Mouse (Mus musculus): ENCODE data around the gene Ncoa1.
"Not testable (repeated sequence)": the region's sequence is repeated elsewhere in the genome, so short reads cannot be mapped to it uniquely, and the experiment has no call there.

Ncoa1 gene

DNA sequence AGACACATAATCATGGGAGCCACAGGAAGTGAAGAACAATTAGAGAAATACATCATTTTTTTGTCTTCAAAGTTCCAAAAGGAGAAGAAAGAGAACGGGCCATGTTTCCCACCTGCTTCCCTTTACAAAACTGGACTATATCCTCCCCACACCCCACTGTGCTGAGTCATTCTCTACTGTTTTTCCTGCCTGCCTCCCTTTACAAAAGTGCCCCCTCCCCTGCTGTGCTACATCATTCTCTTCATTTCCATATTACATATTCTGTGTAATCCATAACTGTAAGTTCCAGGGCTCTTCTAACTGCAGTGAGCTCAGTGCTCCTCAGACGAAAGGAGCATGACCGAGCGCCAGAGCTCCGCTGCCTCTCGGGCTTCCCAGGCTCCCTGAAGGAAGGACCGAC is 80.8 kb downstream of the Ncoa1 start:
- DNase-seq (ENCODE audit: low read depth): no peak

DNA sequence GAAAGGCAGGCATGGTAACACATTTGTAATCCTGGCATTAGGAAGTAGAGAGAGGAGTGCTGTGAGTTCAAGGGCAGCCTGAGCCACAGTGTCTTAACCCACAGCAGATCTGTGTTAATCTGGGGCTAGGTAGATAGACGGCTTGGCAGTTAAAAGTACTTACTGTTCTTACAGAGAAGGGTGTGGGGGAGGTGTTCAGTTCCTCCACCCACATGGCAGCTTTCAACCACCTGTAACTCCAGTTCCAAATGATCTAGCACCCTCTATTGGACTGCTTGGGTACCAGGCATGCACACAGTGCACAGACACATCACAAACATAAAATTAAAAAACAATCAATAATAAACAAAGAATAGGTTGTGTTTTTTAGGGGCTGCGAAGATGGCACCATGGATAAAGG is 84.4 kb downstream of the Ncoa1 start:
- DNase-seq (ENCODE audit: low read depth): no peak

DNA sequence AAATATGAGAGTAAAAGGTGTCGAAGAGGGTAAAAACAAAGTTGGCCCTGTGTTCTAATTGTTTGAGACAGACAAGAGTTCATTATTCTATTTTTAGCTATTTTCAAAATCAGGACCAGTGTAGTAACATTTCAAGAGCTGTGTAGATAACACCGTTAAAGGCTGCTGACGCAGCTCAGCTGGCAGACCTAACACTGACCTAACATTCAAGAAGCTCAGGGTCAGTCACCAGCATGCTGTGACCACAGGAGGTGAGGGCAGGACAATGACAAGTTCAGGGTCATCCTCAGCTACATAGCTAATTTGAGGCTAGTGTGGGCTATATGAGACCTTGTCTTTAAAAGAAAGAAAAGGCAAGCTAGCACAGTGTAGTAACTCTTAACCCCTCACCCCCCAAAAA is 84.9 kb downstream of the Ncoa1 start:
- no peak for DNase-seq (ENCODE audit: low read depth)

DNA sequence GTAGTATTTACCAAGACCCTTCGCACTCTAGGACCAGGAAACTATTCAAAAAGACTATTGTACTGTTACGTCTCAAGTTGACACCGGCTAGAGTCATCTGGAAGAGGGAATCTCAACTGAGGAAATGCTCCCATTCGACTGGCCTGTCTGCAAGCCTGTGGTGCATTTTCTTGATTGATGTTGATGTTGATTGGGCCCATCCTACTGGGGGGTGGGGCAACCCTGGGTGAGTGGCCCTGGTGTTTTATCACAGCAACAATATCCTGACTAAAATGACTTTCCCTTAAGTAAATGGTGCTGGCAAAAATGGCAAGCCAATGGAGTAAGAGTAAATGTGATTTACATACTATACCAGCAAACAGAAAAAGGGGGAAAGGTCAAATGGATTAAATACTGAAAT is 85.7 kb downstream of the Ncoa1 start:
- no peak for DNase-seq (ENCODE audit: low read depth)

DNA sequence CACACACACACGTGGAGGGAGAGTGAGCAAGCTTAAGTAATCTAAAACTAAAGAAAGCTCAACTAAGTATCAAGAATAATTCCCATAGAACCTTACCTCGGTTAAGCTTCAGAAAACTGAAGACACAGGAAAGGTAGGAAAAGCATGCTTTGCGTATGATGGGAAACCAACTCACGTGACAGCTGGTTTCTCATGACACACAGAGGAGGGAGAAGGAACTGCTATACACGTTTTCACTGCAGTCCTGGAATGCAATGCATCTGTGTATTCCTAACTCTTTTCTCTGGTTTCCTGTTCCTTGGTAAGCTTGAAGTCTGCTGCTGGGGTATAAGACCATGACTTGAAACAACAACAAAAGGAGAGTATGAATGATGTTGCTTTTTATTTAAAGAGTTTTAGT is 86.3 kb downstream of the Ncoa1 start:
- no peak for DNase-seq (ENCODE audit: low read depth)

DNA sequence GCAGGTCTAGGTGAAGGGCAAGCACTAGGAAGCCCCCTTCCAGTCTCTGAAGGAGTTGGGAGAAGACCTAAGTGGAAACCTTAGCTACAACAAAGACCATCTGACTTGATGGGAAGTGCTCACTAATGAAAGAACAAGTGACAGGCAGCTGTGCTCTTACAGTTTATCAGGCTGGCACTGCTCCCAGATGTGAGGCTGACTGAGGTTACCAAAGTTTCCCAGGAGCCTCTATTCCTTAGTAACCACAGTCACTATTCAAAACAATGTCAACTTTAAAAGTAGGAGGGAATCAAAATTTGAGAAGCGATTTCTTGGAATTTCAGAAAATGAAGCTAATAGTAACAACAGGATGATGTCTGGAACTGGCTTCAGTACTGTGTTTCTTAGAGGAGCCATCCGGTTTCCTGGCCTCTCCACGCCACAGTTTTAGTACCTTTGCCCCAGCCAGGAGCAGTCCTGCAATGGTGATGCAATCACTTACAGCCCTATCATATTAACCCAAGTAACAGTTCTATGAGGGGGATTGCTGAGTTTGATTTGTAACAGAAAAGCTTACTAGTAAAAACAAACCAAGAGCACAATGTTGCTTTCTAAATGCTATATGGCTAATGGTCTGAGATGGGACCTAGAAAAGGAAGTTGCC is 90.8 kb downstream of the Ncoa1 start:
- peak; percentile 52 for DNase-seq (ENCODE audit: low read depth)

DNA sequence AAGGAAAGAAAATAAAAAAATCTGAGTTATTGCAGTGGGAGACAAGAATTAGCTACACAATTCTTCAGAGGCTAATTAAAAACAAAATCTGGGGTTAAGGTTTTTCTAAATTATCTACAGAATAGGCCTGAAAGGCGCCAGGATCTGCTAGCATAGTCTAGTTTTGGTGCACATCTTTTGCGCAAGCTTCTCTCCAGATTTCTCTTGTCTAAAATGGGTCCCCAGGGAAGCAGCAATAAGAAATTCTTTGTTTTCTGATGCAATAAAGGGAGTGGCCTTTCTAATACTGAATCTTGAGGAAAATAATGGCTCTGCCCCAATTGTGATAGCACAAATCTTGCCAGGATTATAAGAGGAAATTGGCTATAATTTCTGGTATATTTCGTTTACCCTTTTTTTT is 93.9 kb downstream of the Ncoa1 start:
- DNase-seq (ENCODE audit: low read depth): no peak

DNA sequence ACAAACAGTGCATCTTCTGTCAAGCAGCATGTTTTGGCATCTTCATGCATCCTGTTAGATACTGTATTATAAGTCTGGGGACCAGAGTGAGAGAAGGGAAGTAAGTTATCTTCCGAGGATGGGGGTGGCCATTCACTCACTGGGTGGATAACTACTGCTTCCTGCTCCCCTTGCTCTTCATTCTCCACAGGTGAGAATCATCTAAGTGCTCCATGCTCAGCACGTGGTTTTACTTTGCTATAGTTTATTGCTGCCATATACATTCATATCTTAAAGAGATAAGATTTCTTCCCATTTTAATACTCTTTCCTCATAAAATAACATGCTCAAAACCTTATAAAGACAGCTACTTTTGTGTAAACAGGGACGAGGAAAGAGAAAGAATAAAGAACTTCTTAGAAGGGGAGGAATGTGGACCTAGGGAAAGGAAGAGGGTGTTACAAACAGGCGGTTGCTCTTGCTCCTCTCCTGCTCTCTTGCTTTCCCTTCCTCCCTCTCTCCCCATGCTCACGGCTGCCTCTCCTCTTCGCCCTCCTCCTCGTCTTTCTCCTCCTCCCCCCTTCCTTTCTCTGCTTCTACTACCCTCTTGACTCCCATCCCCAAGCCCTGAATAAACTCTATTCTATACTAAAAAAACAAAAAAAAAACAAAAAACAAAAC is 97.6 kb downstream of the Ncoa1 start:
- no peak for DNase-seq (ENCODE audit: low read depth)

DNA sequence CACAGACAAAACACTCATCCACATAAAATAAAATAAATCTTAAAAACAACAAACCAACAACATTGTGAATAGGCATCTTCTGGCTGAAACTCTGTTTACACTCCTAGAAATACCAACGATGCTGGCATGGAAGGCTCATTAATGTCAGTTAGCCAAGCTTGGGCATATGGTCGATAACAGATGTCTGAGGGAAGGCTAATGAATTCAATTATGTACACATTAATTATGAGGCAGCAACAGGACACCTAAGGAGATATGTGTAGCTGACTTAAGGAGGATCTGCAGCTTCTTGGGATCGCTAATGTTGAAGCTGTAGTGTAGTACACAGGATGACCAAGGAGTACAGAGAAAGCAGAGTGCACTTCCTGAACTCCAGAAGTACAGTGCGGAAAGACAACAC is 100.5 kb downstream of the Ncoa1 start:
- no peak for DNase-seq (ENCODE audit: low read depth)

DNA sequence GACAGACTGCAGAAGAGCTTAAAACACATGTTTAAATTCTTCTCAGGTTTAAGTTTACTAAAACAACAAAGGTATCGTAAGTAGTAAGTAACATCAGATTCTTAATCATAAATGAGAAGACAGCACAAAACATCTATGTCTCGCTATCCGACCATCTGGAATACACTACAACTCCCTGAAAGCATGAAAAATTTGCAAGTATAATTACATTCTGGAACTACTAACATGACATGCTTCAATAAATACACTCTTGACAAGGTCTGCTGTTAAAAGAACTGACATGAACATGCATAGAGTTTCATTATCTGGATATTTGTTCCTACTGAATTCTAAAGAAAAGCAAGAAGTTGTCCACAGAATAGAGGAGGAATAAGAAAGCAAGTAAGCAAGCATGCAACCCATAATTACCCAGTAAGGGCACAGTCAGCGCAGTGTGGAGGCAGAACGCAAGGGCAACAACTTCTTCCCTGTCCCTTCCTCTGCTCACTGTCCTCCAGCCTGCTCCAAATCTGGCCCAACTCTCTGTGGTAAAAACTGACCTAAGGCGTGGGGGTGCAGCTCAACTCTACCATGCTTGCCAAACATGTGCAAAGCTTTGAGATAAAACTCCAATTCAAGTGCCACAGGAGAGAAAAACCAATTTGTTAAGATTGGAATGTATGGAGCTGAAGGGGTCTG is 102.0 kb downstream of the Ncoa1 start:
- no peak for DNase-seq (ENCODE audit: low read depth)

DNA sequence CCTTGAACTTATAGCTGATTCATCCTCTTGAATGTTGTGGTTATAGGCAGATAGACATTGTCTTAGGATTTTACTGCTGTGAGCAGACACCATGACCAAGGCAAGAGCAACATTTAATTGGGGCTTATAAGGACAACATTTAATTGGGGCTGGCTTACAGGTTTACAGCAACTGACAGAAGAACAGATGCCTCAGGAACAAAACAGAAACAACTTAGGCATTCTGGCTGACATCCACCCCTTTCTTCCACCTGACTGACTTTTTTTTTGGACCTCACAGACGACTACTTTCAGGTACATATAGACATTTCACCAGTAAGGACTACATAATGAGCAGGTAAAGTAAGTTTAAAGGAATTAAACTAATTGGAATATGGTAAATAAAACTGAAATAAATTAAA is 105.6 kb downstream of the Ncoa1 start:
- DNase-seq (ENCODE audit: low read depth): no peak

DNA sequence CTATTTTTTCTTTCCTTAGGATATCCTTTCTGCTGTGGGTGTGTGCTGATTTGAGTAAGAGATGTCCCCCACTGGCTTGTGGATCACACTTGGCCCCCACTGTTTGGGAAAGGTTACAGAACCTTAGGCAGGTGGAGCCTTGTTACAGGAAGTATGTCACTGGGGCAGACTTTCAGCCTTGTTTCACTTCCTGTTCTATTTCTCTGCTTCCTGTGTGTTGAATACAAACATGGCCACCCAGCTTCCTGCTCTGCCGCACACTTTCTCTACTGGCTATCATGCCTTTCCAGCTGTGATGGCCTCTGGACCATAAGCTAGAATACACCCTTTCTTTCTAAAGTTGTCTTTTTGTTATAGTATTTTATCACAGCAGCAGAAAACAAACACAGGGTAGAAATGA is 111.0 kb downstream of the Ncoa1 start:
- no peak for DNase-seq (ENCODE audit: low read depth)

DNA sequence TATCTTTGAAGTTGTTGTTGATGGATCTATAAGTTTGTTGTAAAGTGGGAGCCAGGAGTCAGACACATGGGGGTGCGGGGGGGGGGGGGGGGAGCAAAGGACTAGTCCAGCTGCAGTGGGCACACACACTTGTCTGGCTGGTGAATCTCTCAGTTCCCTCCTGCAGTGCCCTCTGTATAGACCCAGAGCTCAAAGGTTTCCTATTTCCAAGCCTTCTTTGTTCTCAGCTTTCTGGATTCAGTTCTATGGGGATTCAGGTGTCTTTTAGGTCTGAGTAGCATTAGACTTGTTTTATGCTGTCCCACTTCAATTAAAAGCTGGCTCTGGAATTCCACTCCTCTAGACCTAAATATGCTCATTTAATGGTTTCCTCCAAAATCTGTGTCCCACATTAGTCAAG is 117.5 kb downstream of the Ncoa1 start:
- DNase-seq (ENCODE audit: low read depth): no peak

DNA sequence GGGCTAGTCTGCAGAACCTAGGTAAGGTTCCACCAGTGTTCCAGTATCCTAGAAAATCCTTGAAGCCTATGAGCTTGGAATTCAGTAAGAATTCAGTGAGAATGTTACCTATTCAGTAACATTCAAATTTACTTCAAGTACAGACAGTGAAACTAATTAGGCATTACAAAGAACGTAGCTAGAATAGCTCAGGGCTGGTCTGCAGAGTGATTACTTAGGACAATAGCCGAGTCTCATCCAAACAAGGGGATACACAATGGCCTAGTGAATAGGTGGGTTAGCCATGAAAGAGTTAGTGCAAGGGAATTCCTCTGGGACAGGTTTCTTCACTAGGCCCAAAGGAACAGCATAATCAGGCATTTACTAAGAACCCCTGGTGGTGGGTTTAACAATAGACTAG is 118.3 kb downstream of the Ncoa1 start:
- DNase-seq (ENCODE audit: low read depth): not testable (repeated sequence)

DNA sequence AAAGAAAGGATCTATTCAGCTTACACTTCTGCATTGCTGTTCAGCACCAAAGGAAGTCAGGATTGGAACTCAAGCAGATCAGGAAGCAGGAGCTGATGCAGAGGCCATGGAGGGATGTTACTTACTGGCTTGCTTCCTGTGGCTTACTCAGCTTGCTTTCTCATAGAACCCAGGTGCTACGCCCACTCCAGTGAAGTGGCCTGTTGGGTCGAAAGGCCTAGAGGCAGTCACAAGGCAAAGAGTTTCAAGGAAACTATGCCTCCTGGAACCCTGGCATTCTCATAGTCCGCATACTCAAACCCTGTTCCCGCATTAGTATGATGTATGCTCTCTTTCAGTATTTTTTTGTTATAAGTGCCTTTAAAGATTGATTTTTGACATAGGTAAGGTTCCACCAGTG is 118.9 kb downstream of the Ncoa1 start:
- no peak for DNase-seq (ENCODE audit: low read depth)

DNA sequence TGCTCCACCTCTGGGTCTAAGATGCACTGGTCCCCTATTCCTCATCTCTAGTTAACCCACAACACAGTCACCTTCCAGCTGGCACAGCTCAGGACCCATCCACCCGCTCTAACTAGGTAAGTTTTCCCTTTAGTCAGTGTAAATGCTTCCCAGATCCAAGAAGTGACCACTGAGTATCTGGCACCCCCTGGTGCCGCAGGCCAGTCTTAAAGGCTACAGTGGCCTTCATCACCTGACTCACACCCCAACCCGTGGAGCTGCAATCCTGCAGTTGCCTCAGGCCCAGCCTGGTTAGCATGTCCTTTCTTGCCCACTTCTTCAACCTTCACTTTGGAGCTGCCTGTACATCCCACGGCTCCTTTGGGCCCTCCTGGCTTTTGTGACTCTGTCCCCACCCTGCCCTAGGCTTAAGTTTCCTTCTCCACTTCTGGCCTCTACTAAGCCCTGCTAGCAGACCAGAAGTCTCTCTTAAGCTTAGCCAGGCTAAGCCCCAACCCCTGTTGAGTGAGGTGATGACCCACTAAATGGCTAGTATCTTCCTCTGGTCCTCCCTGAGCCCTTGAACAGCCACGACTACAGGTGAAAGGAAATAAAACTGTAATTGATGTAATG is 120.0 kb downstream of the Ncoa1 start:
- no peak for DNase-seq (ENCODE audit: low read depth)

DNA sequence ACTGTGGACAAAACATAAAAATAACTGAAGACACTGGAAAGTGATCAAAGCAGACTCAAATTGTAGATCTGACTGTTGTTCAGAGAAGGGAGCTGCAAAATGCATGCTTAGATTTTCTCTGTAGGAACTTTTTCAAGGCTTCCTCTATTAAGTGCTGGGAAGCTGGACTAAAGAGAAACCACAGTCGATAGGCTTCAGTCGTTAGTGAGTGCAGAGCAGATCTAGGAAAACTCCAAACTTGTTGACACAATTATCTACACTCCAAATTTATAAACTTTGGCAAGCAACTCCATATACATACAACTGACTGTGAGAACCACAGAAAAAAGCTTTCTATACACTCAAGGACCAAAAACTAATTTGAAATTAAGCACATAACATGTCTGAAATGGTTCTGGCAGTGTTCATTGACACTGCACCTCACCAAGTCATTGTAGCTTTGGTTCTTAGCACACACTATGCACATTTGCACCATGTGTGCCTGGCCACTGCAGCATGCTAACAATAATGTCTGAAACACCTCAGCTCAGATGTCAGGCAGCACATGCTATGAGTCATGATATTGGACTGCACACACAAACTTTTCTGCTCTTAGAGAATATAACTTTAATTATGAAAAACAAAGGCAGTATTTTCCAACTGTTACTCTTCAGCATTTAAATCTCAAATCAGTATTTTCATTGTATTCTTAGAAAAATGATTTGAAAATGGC is 121.8 kb downstream of the Ncoa1 start:
- DNase-seq (ENCODE audit: low read depth): no peak

DNA sequence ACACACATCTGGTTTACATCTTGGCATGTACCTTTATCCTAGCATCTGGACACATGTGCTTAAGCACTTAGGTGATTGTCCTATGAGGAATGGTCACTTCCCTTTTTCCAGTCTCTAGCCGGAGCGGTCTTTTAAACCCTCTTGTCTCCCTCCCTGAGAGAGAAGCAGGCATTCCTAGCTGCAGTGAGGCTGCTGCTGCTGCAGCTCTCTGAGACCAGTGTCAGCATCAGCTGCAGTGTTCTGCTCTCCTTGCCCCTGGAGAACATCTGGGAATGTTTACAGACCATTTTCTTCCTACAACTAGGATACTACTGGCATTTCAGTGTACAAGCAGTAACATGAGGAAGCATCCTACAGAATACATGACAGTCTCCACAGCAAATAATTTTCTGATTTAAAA is 133.8 kb downstream of the Ncoa1 start:
- DNase-seq (ENCODE audit: low read depth): no peak

DNA sequence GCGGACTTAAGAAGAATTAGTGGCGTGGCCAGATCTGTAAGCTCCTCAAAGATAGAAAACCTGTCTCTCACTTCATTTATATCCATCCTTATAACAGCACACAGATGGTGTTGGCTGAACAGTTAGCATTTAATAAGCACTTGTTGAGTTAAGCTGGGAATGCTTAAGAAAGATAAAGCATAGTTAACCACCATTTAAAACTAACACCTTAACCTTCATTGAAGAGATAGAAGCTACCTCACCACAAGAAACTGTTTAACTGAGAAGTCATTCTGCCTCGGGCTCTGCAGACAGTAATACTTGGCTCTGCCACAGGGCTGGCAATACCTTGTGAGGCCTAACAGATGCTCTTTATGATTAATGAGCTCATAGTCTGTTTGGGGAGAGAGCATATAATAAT is 134.9 kb downstream of the Ncoa1 start:
- no peak for DNase-seq (ENCODE audit: low read depth)

DNA sequence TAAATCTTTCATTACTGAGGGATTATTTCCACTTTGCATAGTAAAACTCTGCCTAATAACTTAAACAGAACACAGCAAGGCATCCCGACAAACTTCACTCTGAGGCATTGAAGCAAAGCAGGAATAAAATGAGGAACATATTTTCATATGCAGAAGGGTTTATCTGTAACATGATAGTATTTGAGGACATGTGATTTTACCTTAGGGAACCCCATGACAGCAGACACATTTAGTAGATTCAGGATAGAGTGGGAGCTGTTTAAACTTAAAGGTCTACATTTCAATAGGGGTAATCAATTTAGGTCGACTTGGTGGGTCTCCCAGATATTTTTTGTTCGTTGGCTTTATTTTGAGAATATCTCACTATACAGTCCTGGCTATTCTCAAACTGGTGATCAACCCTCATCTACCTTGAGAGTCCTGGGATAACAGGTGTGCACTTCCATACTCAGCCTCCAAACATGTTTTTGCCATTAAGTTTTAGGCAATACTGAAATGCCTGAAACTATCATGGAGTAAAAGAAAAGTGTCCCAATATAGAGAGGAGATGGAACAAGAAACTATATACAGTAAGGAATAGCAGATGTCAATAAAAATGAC is 136.6 kb downstream of the Ncoa1 start:
- DNase-seq (ENCODE audit: low read depth): no peak

DNA sequence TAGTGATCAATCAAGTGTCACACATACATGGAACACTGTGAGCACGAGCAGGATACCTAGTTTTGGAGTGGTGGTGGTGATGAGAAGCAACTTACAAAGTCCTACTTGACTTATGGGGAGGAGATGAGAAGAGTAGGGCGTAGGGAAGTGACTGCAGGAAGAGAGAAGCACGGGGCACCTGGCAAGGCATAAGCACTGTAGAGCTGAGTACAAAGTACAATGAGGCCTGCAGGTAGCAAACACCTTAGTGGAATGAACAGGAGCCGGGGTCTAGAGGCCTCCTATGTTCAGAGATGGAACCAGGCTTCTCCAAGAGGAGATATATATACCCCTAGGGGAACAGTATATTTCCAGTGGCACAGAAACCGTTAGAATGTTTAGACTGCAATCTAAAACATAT is 153.4 kb downstream of the Ncoa1 start:
- DNase-seq (ENCODE audit: low read depth): no peak

DNA sequence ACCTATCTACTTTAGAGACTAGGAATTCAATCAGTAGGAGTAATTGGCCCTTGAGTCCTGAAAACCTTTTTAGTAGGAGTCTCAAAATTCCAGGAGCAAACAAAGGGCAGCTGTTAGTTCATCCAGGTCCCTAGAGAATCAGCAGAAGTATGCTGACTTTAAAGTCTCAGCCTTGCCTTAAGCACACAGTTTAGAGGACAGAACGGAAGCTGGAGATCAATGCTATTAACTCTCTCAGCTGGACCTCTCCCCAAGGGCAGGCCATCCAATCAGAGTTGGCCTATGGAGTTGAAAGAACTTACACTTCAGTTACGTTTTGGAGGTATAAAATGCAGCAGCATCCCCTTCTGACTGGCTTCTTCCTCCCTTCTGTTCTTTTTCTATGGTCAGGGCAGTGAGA is 154.8 kb downstream of the Ncoa1 start:
- no peak for DNase-seq (ENCODE audit: low read depth)
